Mouse (Mus musculus): ENCODE measurements at regions not wholly inside any gene's neighbourhood (a gene's known extent, or its start where the extent isn't known, plus 50 kb on each side); places are given as distances from the start of the nearest gene placed in this dataset.

GRCm38 (mm10) chr3:20509192-20509591, 142.2 kb upstream of the Agtr1b start:
- H3K36me3 ChIP-seq (replicated peaks in 1 of 2; ENCODE audit: control insufficient read depth in 1 of 2, insufficient read depth in 1 of 2, low read length in 1 of 2) = no peaks in the 10 kb centered on the region
- in situ Hi-C loops (cut with MboI; ENCODE audit: low pct_ligation_motif_present, low pct_unique_long_range_greater_than_20kb, low sequenced_read_pairs) (loop anchor here (25.0 kb wide), 1 partner anchor 247 kb away; no protein-coding TSS in a partner anchor), dilution Hi-C loops (cut with MboI; ENCODE audit: extremely low pct_ligation_motif_present, extremely low pct_unique_long_range_greater_than_20kb, low sequenced_read_pairs) (no loop called here)
- peaks cover 5 to 6% of the 10 kb centered on the region in 2 experiments; a peak in 3 of 4 replicates for H3K4me1 ChIP-seq (ENCODE audit: control insufficient read depth in 1 of 2, insufficient read depth in 2 of 2)
- no peaks in the 10 kb centered on the region for H3K9me3 ChIP-seq (replicated peaks; ENCODE audit: low read length)
- H3K9ac ChIP-seq (ENCODE audit: insufficient read depth, low read depth) = no peak overlapping the region
- no peak overlapping the region for H3K4me2 ChIP-seq (ENCODE audit: insufficient read depth, low read depth, poor library complexity, severe bottlenecking)
- TF ChIP-seq ZC3H11A (IDR thresholded peaks at IDR 0.05; ENCODE audit: low read depth, low read length) = peak; percentile 14; the same call in 1 of the 2 replicates
- TF ChIP-seq SMC3 (IDR thresholded peaks at IDR 0.05; ENCODE audit: low read depth, low read length) = peak; percentile 72
- TF ChIP-seq MEF2A (IDR thresholded peaks at IDR 0.05; ENCODE audit: borderline replicate concordance, low read depth, low read length) = no peak
- TF ChIP-seq CTCF (conservative IDR thresholded peaks at IDR 0.05 in 1 of 2, IDR thresholded peaks at IDR 0.05 in 1 of 2; ENCODE audit: low read depth in 2 of 2, low read length in 2 of 2) = peak; percentile 63 to 80
- no peak for TF ChIP-seq TCF12 (IDR thresholded peaks at IDR 0.05; ENCODE audit: low read depth, low read length)
- peak; percentile 86 for TF ChIP-seq RAD21 (IDR thresholded peaks at IDR 0.05; ENCODE audit: low read depth, low read length)
- peak; percentile 84 for DNase-seq (ENCODE audit: extremely low read depth)
- H3K4me3 ChIP-seq (replicated peaks in 1 of 3; ENCODE audit: low read depth in 2 of 3, low read length in 2 of 3, poor library complexity in 1 of 3) = no peak overlapping the region
- H3K79me2 ChIP-seq (replicated peaks; ENCODE audit: control insufficient read depth, extremely low read depth, insufficient read depth, poor library complexity, severe bottlenecking) = no peaks in the 10 kb centered on the region
- no peaks in the 10 kb centered on the region for H3K27me3 ChIP-seq (replicated peaks)
- no peak overlapping the region for H3K27ac ChIP-seq (ENCODE audit: insufficient read depth, low read depth)

GRCm38 (mm10) chr3:20505546-20505945, 138.6 kb upstream of the Agtr1b start:
- H3K79me2 ChIP-seq (replicated peaks; ENCODE audit: control insufficient read depth, extremely low read depth, insufficient read depth, poor library complexity, severe bottlenecking) = no peaks in the 10 kb centered on the region
- TF ChIP-seq USF2 (conservative IDR thresholded peaks at IDR 0.05; ENCODE audit: low read depth, low read length) (no peak), CHD1 (IDR thresholded peaks at IDR 0.05; ENCODE audit: low read depth, low read length) (no peak), TCF12 (IDR thresholded peaks at IDR 0.05; ENCODE audit: low read depth, low read length) (no peak), JUN (IDR thresholded peaks at IDR 0.05; ENCODE audit: insufficient read depth, low read depth, low read length) (no peak), USF1 (IDR thresholded peaks at IDR 0.05; ENCODE audit: low read depth, low read length) (no peak), KAT2A (IDR thresholded peaks at IDR 0.05; ENCODE audit: insufficient replicate concordance, low read length) (no peak), MYC (IDR thresholded peaks at IDR 0.05; ENCODE audit: low read depth, low read length) (no peak), TBP (conservative IDR thresholded peaks at IDR 0.05; ENCODE audit: low read depth, low read length) (no peak), GABPA (IDR thresholded peaks at IDR 0.05; ENCODE audit: insufficient replicate concordance, low read depth, low read length) (no peak), EP300 (IDR thresholded peaks at IDR 0.05; ENCODE audit: low read length) (no peak), PAX5 (IDR thresholded peaks at IDR 0.05; ENCODE audit: low read length) (no peak), ZC3H11A (IDR thresholded peaks at IDR 0.05; ENCODE audit: low read depth, low read length) (no peak), ETS1 (conservative IDR thresholded peaks at IDR 0.05; ENCODE audit: low read depth, low read length) (no peak), IRF4 (IDR thresholded peaks at IDR 0.05; ENCODE audit: low read depth, low read length) (no peak)
- H3K27me3 ChIP-seq (replicated peaks) = no peaks in the 10 kb centered on the region
- H3K36me3 ChIP-seq (replicated peaks in 1 of 2; ENCODE audit: control insufficient read depth in 1 of 2, insufficient read depth in 1 of 2, low read length in 1 of 2) = no peaks in the 10 kb centered on the region
- H3K4me1 ChIP-seq (ENCODE audit: control insufficient read depth in 1 of 2, insufficient read depth in 2 of 2) = peaks cover 5 to 6% of the 10 kb centered on the region in 2 experiments; a peak in 3 of 4 replicates
- H3K4me3 ChIP-seq (replicated peaks in 1 of 3; ENCODE audit: low read depth in 2 of 3, low read length in 2 of 3, poor library complexity in 1 of 3) = no peak overlapping the region
- no peak for DNase-seq (ENCODE audit: extremely low read depth)
- H3K9ac ChIP-seq (ENCODE audit: insufficient read depth, low read depth) = no peak overlapping the region
- H3K27ac ChIP-seq (ENCODE audit: insufficient read depth, low read depth) = no peak overlapping the region
- no peaks in the 10 kb centered on the region for H3K9me3 ChIP-seq (replicated peaks; ENCODE audit: low read length)
- dilution Hi-C loops (cut with MboI; ENCODE audit: extremely low pct_ligation_motif_present, extremely low pct_unique_long_range_greater_than_20kb, low sequenced_read_pairs) = no loop called here
- in situ Hi-C loops (cut with MboI; ENCODE audit: low pct_ligation_motif_present, low pct_unique_long_range_greater_than_20kb, low sequenced_read_pairs) = loop anchor here (25.0 kb wide), 1 partner anchor 243 kb away; no protein-coding TSS in a partner anchor
- H3K4me2 ChIP-seq (ENCODE audit: insufficient read depth, low read depth, poor library complexity, severe bottlenecking) = no peak overlapping the region

Measured in CH12.LX (cell line).